Mouse (Mus musculus) kidney, embryonic 16.5 days (tissue): ENCODE measurements around the gene Zfp619. TPM values are rescaled to one million over a fixed set of nuclear protein-coding genes. Genes with fewer than 3 reads are reported as not detected.
"Not testable (repeated sequence)": the region's sequence is repeated elsewhere in the genome, so short reads cannot be mapped to it uniquely, and the experiment has no call there.

ENCODE experiments used
- ATAC-seq: fragments of 200-750 bp; cut with Nextera tagmentation; 2 replicates; pipeline ENCODE4 v1.8.0; 2017; ENCODE audit warnings: moderate TSS enrichment; ENCODE audit not compliant: low FRiP score, low TSS enrichment
- H3K27ac ChIP-seq: fragments of 300-500 bp; sonication (generic); 2 replicates; pipeline ENCODE4 v1.5.1; 2014; ENCODE audit warnings: low read length
- H3K27me3 ChIP-seq: fragments of 300-500 bp; sonication (generic); 2 replicates; pipeline ENCODE4 v1.6.1; 2014; ENCODE audit warnings: low read length, control low read depth, mixed read lengths; ENCODE audit not compliant: insufficient read depth
- H3K36me3 ChIP-seq: fragments of 300-500 bp; sonication (generic); 2 replicates; pipeline ENCODE4 v1.6.1; 2014; ENCODE audit warnings: low read length, control low read depth, mixed read lengths; ENCODE audit not compliant: insufficient read depth
- H3K4me1 ChIP-seq: fragments of 300-500 bp; sonication (generic); 2 replicates; pipeline ENCODE4 v1.6.1; 2014; ENCODE audit warnings: low read length, control low read depth, mixed read lengths; ENCODE audit not compliant: insufficient read depth
- H3K4me2 ChIP-seq: fragments of 300-500 bp; sonication (generic); replicated peaks from 2 replicates; pipeline ENCODE4 v1.6.1; 2014; ENCODE audit warnings: low read depth, low read length
- H3K4me3 ChIP-seq: fragments of 300-500 bp; sonication (generic); 2 replicates; pipeline ENCODE4 v1.5.1; 2014; ENCODE audit warnings: mild to moderate bottlenecking, low read length
- H3K9ac ChIP-seq: fragments of 300-500 bp; sonication (generic); replicated peaks from 2 replicates; pipeline ENCODE4 v1.6.1; 2014; ENCODE audit warnings: low read length
- H3K9me3 ChIP-seq: fragments of 300-500 bp; sonication (generic); 2 replicates; pipeline ENCODE4 v1.6.1; 2016; ENCODE audit warnings: low read length, control low read depth
- WGBS: fragments of 180-500 bp; shearing (Covaris S2); extraction: QIAGEN DNeasy Blood & Tissue Kit; methylation state at CpG from one replicate; pipeline ENCODE4 v1.1.7; 2014; 5-methylcytosine and 5-hydroxymethylcytosine counted together
- polyA plus RNA-seq: library from polyadenylated mRNA; unstranded; fragments of >200 nt; fragmentation: Nextera tagmentation; extraction: Ambion mirVana; gene quantifications from 2 replicates; pipeline ENCODE4 v1.2.1, GENCODE M21; 2015

Gene Zfp619
- polyA plus RNA-seq, 1 experiment from 2014 or later, result 2.0 TPM

GRCm38 (mm10) chr7:39586834-39587233, 69.3 kb downstream of the Zfp619 start:
- not testable (repeated sequence) for H3K9ac ChIP-seq, H3K27me3 ChIP-seq, ATAC-seq, H3K27ac ChIP-seq, H3K36me3 ChIP-seq, H3K9me3 ChIP-seq, H3K4me3 ChIP-seq, H3K4me2 ChIP-seq, H3K4me1 ChIP-seq
- 80% methylated on average over 6 of the region's 6 CpGs for WGBS

DNA sequence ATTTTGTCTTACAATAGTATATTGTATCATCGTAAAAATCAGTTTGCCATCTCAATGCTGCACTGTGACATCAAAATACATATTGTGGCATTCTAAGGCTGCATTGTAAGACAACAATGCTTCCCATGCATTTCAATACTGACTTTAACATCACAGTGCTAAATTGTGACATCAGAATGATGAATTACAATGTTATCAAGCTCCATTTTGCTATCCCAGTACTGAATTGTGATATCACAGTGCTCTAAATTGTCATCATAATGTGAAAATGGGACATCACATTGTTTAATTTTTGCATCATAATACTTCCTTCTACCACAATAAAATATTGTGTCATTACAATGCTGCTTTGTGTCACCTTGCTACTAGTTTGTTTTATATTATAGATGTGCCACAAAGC, 70.5 kb downstream of the Zfp619 start:
- Histone ChIP-seq H3K36me3 (no peaks in the 10 kb centered on the region), H3K9ac (no peak overlapping the region), H3K4me1 (no peaks in the 10 kb centered on the region), H3K27ac (no peak overlapping the region), H3K4me3 (peak overlapping the region; percentile 47), H3K27me3 (no peaks in the 10 kb centered on the region), H3K4me2 (peak overlapping the region; percentile 59), H3K9me3 (no peaks in the 10 kb centered on the region)
- 94% methylated on average over 1 of the region's 1 CpGs for WGBS
- ATAC-seq, result no peak

GRCm38 (mm10) chr7:39588471-39589041, 71.0 kb downstream of the Zfp619 start:
- H3K27me3 ChIP-seq, H3K4me1 ChIP-seq, H3K36me3 ChIP-seq, H3K9me3 ChIP-seq, H3K27ac ChIP-seq: not testable (repeated sequence)
- peak overlapping the region; percentile 61 for H3K9ac ChIP-seq
- peak; percentile 92 for ATAC-seq
- H3K4me3 ChIP-seq, result peak overlapping the region; percentile 47
- H3K4me2 ChIP-seq, result peak overlapping the region; percentile 59
- 0% methylated on average over 47 of the region's 62 CpGs for WGBS

DNA sequence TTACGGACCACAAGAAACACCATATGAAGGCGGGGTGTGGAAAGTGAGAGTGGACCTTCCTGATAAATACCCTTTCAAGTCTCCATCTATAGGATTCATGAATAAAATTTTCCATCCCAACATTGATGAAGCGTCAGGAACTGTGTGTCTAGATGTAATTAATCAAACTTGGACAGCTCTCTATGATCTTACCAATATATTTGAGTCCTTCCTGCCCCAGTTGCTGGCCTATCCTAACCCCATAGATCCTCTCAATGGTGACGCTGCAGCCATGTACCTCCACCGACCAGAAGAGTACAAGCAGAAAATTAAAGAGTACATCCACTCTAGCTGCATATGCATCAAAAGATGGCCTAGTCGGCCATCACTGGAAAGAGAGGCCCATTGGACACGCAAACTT, 71.5 kb downstream of the Zfp619 start:
- peak; percentile 62; the same call in 1 of the 2 replicates for ATAC-seq
- not testable (repeated sequence) for H3K4me1 ChIP-seq

More for the DNA sequence above, 71.5 kb downstream of the Zfp619 start:
- WGBS, result 44% methylated on average over 7 of the region's 7 CpGs
- H3K9ac ChIP-seq, H3K36me3 ChIP-seq, H3K27me3 ChIP-seq, H3K27ac ChIP-seq, H3K9me3 ChIP-seq: not testable (repeated sequence)
- H3K4me2 ChIP-seq, result peak overlapping the region; percentile 59
- H3K4me3 ChIP-seq, result peak overlapping the region; percentile 47

Other genes starting within 250 kb of the Zfp619 start
- gene Gm5114, start 104.6 kb upstream of the Zfp619 start, polyA plus RNA-seq, result not detected in 2 replicates